Mouse (Mus musculus) lung, adult 10 weeks (tissue): ENCODE results near the gene Cdk5. TPM values are rescaled to one million over a fixed set of nuclear protein-coding genes. Genes with fewer than 3 reads are reported as not detected.

Experiments
- polyA plus RNA-seq: library from polyadenylated mRNA; stranded (reverse); fragments of 350-450 nt; fragmentation: Illumina TruSeq; extraction: RNeasy Lipid Tissue Mini Kit (QIAGEN cat#74804); gene quantifications from one replicate; pipeline ENCODE4 v1.2.3, GENCODE M21; 2014; ENCODE audit warnings: low read depth, low replicate concordance; ENCODE audit not compliant: insufficient read depth

The Cdk5 gene
- polyA plus RNA-seq = 23.5 TPM

DNA sequence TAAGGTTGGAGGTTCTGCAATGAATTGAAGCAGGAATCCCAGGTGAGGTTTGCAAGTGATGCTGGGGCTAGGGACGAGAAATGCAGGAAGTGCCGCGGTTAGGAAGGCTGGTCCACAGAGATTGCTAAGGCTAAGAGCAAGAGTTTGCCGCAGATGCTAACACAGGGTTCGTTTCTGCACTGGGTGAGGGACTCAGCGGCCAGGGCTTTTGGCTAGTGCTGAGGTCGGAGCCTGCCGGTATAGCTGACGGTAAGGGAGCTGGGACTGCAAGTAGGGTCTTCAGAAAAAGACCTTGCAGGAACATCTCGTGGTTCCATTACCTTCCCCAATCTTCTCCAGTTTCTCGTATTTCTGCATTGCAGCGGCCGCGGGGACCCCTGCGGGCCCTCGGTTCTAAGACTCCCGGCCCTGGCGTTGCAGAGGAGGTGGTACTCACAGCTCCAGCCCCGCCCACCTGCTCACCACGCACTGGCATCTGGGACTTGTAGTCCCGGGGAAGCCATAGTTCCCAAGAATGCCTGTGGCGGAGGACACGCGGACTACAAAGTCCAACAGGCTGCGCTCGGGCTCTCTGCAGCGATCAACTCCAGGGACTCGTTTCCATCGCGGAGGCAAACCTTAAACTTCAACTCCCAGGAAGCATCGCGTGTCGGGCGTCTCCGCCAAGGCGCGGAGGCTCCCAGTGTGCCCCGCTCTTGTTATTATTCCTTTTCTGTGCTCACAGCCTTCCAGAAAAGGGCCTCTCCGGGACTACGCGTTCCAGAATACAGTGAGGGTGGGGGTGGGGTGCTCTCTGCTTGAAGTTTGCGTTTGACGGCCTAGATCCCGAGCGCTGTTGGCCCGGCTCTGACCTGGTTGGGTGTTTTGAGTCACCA lies at the start of gene Cdk5, which contains the start of gene Slc4a2:
TSS of gene Cdk5 (minus strand) at position 402 of the 875 bp plus-strand sequence.
TSS of gene Slc4a2 (plus strand) at position 709 of the 875 bp plus-strand sequence.

DNA sequence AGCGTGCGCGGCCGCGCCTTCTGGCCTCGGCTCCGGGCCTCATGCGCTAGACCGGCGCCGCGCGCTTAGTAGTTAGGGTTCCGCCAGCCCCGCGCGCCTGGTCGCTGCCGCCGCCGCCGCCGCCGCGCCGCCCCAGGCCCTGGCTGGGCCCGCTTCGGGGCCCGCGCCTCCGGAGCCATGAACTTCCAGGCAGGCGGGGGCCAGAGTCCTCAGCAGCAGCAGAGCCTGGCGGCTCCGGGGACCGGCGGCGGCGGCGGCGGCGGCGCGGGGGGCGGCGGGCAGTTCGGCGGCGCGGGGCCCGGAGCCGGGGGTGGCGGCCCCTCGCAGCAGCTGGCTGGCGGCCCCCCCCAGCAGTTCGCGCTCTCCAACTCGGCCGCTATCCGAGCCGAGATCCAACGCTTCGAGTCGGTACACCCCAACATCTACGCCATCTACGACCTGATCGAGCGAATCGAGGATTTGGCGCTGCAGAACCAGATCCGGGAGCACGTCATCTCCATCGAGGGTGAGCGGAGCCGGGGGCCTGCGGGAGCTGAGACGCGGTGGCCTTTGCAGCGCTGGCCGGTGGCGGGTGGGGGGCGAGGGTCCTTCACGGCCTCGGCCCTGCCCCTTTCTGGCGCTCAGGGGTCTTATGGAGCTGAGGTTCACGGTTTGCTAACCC lies 28.8 kb upstream of the Cdk5 start, which contains the start of gene Agap3:
TSS of gene Agap3 (plus strand) at position 148 of the 661 bp plus-strand sequence.

DNA sequence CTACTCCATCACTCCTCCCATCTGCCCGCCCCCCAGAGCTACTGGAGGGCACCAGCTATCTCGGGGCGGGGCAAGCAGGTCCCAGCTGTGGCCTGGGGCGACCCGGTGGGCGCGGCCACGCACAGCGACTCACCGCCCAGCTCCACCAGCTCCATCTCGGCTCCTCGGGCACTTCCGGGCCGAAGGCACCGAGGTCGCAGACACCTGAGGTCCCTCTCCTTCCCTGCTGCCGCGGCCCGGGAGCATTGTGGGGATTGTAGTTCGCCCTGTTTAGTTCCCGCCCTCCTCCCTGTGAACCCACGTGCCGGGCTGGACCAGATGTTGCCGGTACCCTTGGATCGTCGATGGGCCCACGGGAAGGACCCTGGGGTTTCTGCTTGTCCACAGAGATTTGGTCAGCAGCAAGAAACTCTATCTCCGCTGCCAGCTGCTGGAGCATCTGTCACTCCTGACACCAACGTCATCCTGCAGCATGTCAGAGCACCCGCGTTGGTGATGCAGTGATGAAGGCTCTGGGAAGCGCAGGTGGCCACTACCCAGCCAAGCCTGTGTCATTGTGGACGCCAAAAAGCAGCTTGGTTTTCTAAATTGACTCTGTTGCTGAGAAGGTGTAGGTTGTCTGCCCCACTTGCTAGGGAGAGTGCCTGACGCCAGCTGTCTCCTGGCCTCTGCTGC lies 24.4 kb upstream of the Cdk5 start, which contains the start of gene Tmub1:
TSS of gene Tmub1 (minus strand) at position 231 of the 675 bp plus-strand sequence.

DNA sequence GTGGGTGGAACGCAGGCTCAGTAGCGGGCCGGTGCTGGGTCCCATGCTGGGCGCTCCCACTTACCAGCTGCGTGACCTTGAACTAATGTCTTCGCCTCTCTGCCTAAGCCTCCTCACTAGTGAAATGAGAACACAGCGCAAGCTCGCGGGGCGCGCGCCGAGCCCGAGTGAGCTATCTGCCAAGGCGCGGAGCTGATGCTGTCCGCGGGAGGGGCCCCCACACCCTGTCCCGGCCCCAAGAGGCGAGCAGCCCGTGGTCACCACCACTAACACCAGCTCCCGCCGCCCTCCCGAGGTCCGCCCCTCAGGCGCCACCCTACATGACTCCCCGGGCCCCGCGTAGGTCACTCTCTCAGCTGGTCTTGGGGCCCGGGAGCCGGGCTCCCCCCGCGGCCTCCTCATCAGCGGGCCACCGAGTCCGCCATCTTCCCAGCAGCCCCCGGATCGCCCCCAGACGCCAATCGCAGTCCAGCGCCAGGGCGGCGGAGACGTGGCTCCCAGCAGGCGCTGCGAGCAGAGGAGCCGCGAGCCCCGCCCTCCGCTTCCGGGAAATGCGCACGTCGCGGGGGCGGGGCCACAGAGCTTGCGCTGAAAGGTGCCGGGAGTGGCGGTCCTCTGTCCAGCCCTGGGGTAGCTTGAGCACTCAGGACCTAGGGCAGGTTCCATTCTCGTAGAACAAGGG lies 21.6 kb upstream of the Cdk5 start, which contains the start of gene Fastk:
TSS of gene Fastk (minus strand) at position 542 of the 682 bp plus-strand sequence.

GRCm38 (mm10) chr5:24413042-24413693 lies 10.2 kb downstream of the Cdk5 start, which contains the start of gene Asic3:
Asic3 (plus strand) TSS chr5:24413392.

GRCm38 (mm10) chr5:24393392-24393997 lies 29.8 kb downstream of the Cdk5 start, which contains the start of gene Abcb8:
Abcb8 (plus strand) TSS chr5:24393663.

DNA sequence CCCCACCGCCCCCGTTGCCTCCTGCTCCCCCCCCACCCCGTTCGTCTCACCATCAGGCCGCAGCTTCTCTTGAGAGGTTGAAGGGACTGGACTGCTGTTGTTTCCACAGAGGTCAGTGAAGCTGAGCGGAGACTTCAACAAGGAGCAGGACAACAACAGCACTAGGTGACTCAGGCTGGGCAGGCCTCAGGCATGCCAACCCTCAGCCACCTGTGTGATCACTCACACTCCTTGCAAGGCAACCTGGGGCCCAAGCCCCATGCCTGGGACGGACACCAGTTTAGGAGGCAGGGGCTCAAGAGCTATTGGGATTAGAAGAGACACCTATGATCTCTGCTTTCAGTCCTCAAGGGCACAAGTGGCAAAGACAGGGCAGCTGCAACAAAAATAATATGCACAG lies 31.5 kb downstream of the Cdk5 start, which contains the start of gene Atg9b:
TSS of gene Atg9b (minus strand) at position 280 of the 400 bp plus-strand sequence.

Other genes with a start within 250 kb of the Cdk5 start
- 6.5 TPM for gene Kcnh2, start 71.9 kb downstream of the Cdk5 start, polyA plus RNA-seq
- gene Nos3, start 58.7 kb downstream of the Cdk5 start, polyA plus RNA-seq = 5.8 TPM
- gene Atg9b, start 31.4 kb downstream of the Cdk5 start, polyA plus RNA-seq = 0.32 TPM
- 12.1 TPM for gene Abcb8, start 29.9 kb downstream of the Cdk5 start, polyA plus RNA-seq
- gene Asic3, start 10.1 kb downstream of the Cdk5 start, polyA plus RNA-seq = not detected
- 23.9 TPM for gene Slc4a2, start 307 bp upstream of the Cdk5 start, polyA plus RNA-seq
- gene Fastk, start 21.8 kb upstream of the Cdk5 start, polyA plus RNA-seq = 37.4 TPM
- gene Tmub1, start 24.3 kb upstream of the Cdk5 start, polyA plus RNA-seq = 15.2 TPM
- 57.4 TPM for gene Agap3, start 28.6 kb upstream of the Cdk5 start, polyA plus RNA-seq
- 0.07 TPM for gene Gbx1, start 103.7 kb upstream of the Cdk5 start, polyA plus RNA-seq
- 0.51 TPM for gene Asb10, start 117.4 kb upstream of the Cdk5 start, polyA plus RNA-seq
- not detected for gene 4931409K22Rik, start 133.3 kb upstream of the Cdk5 start, polyA plus RNA-seq
- 28.4 TPM for gene Abcf2, start 153.9 kb upstream of the Cdk5 start, polyA plus RNA-seq
- gene Chpf2, start 163.2 kb upstream of the Cdk5 start, polyA plus RNA-seq = 12.6 TPM
- gene Smarcd3, start 200.9 kb upstream of the Cdk5 start, polyA plus RNA-seq = 12.3 TPM